Mouse (Mus musculus) C2C12 (cell line): Measurements from ENCODE around the gene Sept3.

ENCODE experiments used
- CEBPB ChIP-seq: IDR thresholded peaks from one replicate; pipeline ENCODE4 v1.6.1; 2011; ENCODE audit warnings: low read depth, mild to moderate bottlenecking, control low read depth, moderate library complexity
- CTCF ChIP-seq: IDR thresholded peaks from one replicate; pipeline ENCODE4 v1.5.1; 2011; ENCODE audit not compliant: control insufficient read depth, insufficient read depth, insufficient read length
- MAX ChIP-seq: IDR thresholded peaks from one replicate; pipeline ENCODE4 v1.6.1; 2011; ENCODE audit warnings: mild to moderate bottlenecking, control low read depth
- MYOD1 ChIP-seq: IDR thresholded peaks from one replicate; pipeline ENCODE4 v1.6.1; 2011; ENCODE audit warnings: low read depth; ENCODE audit not compliant: control insufficient read depth, insufficient read length
- MYOG ChIP-seq: IDR thresholded peaks from one replicate; pipeline ENCODE4 v1.6.1; 2011; ENCODE audit not compliant: control insufficient read depth, insufficient read length; ENCODE audit errors: extremely low read depth
- USF1 ChIP-seq: IDR thresholded peaks from one replicate; pipeline ENCODE4 v1.6.1; 2011; ENCODE audit warnings: low read depth, mild to moderate bottlenecking, control low read depth, moderate library complexity

DNA sequence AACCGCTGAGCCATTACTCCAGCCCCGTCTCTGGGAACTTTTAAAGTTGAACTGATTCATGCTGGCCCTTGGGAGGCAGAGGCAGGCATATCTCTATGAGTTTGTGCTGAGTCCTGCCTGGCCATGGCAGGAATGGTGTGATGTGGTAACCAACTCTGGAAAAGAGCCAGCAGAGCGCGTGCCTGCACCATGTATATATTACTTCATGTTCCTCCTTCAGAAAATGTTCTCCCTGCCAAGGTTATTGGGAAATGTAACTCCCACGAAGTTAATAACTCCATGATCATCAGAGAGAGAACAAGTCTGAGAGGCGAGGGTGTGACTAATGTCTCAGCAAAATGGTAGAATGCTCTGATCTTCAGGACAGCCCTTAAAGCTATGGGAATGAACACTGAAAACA is 43.1 kb downstream of the Sept3 start:
- TF ChIP-seq USF1: no peak
- no peak for TF ChIP-seq MAX
- no peak for TF ChIP-seq CTCF
- no peak for TF ChIP-seq CEBPB
- TF ChIP-seq MYOG: no peak
- no peak for TF ChIP-seq MYOD1
